Mouse (Mus musculus) spleen, postnatal 36 days (tissue): ENCODE results near the gene Cd180.
"Not testable (repeated sequence)": the region's sequence is repeated elsewhere in the genome, so short reads cannot be mapped to it uniquely, and the experiment has no call there.

Source experiments
- DNase-seq, 2 experiments: peaks; one replicate each; pipeline ENCODE4 v3.0.0; 2022; ENCODE audit warnings: low spot score in 2 of 2, mixed read lengths in 1 of 2

The Cd180 gene

GRCm38 (mm10) chr13:102677602-102678001, 15.8 kb upstream of the Cd180 start:
- not testable (repeated sequence) for DNase-seq

- peak; percentile 69 to 77 for DNase-seq
These were observed 14.9 kb upstream of the Cd180 start for GRCm38 (mm10) chr13:102678482-102678881.

GRCm38 (mm10) chr13:102684890-102685289, 8.5 kb upstream of the Cd180 start:
- DNase-seq, result no peak

GRCm38 (mm10) chr13:102688121-102688520, 5.2 kb upstream of the Cd180 start:
- no peak for DNase-seq

GRCm38 (mm10) chr13:102689201-102690090, 3.9 kb upstream of the Cd180 start:
- DNase-seq, result peak; percentile 70 to 78

- no peak for DNase-seq
These were observed 3.2 kb upstream of the Cd180 start for GRCm38 (mm10) chr13:102690184-102690583.

GRCm38 (mm10) chr13:102691408-102692150, 1.8 kb upstream of the Cd180 start:
- DNase-seq, result peak in 1 of 2 experiments; percentile 52

GRCm38 (mm10) chr13:102694154-102694553, 796 bp downstream of the Cd180 start:
- no peak for DNase-seq

- peak in 1 of 2 experiments; percentile 43 for DNase-seq
These were observed 2.0 kb downstream of the Cd180 start for GRCm38 (mm10) chr13:102695121-102695905.

- DNase-seq, result no peak
These were observed 5.0 kb downstream of the Cd180 start for GRCm38 (mm10) chr13:102698335-102698734.

- DNase-seq, result peak; percentile 46 to 52
These were observed 5.5 kb downstream of the Cd180 start for GRCm38 (mm10) chr13:102698751-102699323.

- peak; percentile 60 to 67 for DNase-seq
These were observed 6.8 kb downstream of the Cd180 start for GRCm38 (mm10) chr13:102700176-102700575.

- no peak for DNase-seq
These were observed 7.4 kb downstream of the Cd180 start for GRCm38 (mm10) chr13:102700744-102701143.

GRCm38 (mm10) chr13:102716973-102717372, 23.6 kb downstream of the Cd180 start:
- DNase-seq, result no peak

- DNase-seq, result no peak
These were observed 32.1 kb downstream of the Cd180 start for GRCm38 (mm10) chr13:102725416-102725815.

GRCm38 (mm10) chr13:102725906-102726305, 32.5 kb downstream of the Cd180 start:
- no peak for DNase-seq

- no peak for DNase-seq
These were observed 33.5 kb downstream of the Cd180 start for GRCm38 (mm10) chr13:102726876-102727275.

- DNase-seq, result no peak
These were observed 34.7 kb downstream of the Cd180 start for GRCm38 (mm10) chr13:102728035-102728434.

GRCm38 (mm10) chr13:102728951-102729350, 35.6 kb downstream of the Cd180 start:
- DNase-seq, result not testable (repeated sequence)

GRCm38 (mm10) chr13:102733063-102733462, 39.7 kb downstream of the Cd180 start:
- no peak for DNase-seq

GRCm38 (mm10) chr13:102737811-102738210, 44.5 kb downstream of the Cd180 start:
- no peak for DNase-seq
